Mouse (Mus musculus) cerebellum, adult 9-10 months (tissue): Measurements from ENCODE around the gene Krtap27-1.

Source experiments
- DNase-seq: peaks from one replicate; pipeline ENCODE4 v3.0.0; 2022

The Krtap27-1 gene

GRCm38 (mm10) chr16:88671571-88671970, at the start of gene Krtap27-1:
Gene Krtap27-1 (minus strand): TSS chr16:88671671.
- DNase-seq: no peak

GRCm38 (mm10) chr16:88720031-88720430, 48.6 kb upstream of the Krtap27-1 start:
- no peak for DNase-seq

- no peak for DNase-seq
These were observed 45.1 kb upstream of the Krtap27-1 start for GRCm38 (mm10) chr16:88716549-88716948.

GRCm38 (mm10) chr16:88711245-88711644, 39.8 kb upstream of the Krtap27-1 start:
- DNase-seq: no peak

- DNase-seq: no peak
These were observed 39.3 kb upstream of the Krtap27-1 start for GRCm38 (mm10) chr16:88710757-88711156.

GRCm38 (mm10) chr16:88707496-88708012, 36.1 kb upstream of the Krtap27-1 start, which contains the start of gene 2310061N02Rik:
Gene 2310061N02Rik (minus strand): TSS chr16:88707962.
- DNase-seq: peak; percentile 14

- DNase-seq: no peak
These were observed 29.8 kb upstream of the Krtap27-1 start for GRCm38 (mm10) chr16:88701072-88701864.

- no peak for DNase-seq
These were observed 24.8 kb upstream of the Krtap27-1 start for GRCm38 (mm10) chr16:88696256-88696655.

GRCm38 (mm10) chr16:88681282-88681681, 9.8 kb upstream of the Krtap27-1 start:
- DNase-seq: peak; percentile 3

- DNase-seq: no peak
These were observed 7.6 kb upstream of the Krtap27-1 start for GRCm38 (mm10) chr16:88679099-88679498.

GRCm38 (mm10) chr16:88657426-88657825, 14.0 kb downstream of the Krtap27-1 start:
- DNase-seq: no peak

GRCm38 (mm10) chr16:88651952-88652351, 19.5 kb downstream of the Krtap27-1 start:
- no peak for DNase-seq

GRCm38 (mm10) chr16:88651082-88651481, 20.4 kb downstream of the Krtap27-1 start:
- no peak for DNase-seq

GRCm38 (mm10) chr16:88647358-88647846, 24.1 kb downstream of the Krtap27-1 start, which contains the start of gene Krtap26-1:
Gene Krtap26-1 (minus strand): TSS chr16:88647796.
- DNase-seq: no peak

- DNase-seq: no peak
These were observed 24.9 kb downstream of the Krtap27-1 start for GRCm38 (mm10) chr16:88646366-88647111.

- DNase-seq: no peak
These were observed 31.4 kb downstream of the Krtap27-1 start for GRCm38 (mm10) chr16:88640053-88640452.

GRCm38 (mm10) chr16:88635142-88635541, 36.3 kb downstream of the Krtap27-1 start:
- no peak for DNase-seq

GRCm38 (mm10) chr16:88631474-88631873, 40.0 kb downstream of the Krtap27-1 start:
- DNase-seq: no peak

GRCm38 (mm10) chr16:88627566-88627965, 43.9 kb downstream of the Krtap27-1 start, which contains the start of gene 2310079G19Rik:
Gene 2310079G19Rik (minus strand): TSS chr16:88627666.
- no peak for DNase-seq
